Mouse (Mus musculus) stomach, postnatal 0 days (tissue): ENCODE measurements around the gene AI837181. TPM values are rescaled to one million over a fixed set of nuclear protein-coding genes. Genes with fewer than 3 reads are reported as not detected.

Source experiments
- ATAC-seq: fragments of 200-750 bp; cut with Nextera tagmentation; 2 replicates; pipeline ENCODE4 v1.8.0; 2017; ENCODE audit not compliant: low FRiP score, low TSS enrichment
- DNase-seq: peaks from one replicate; pipeline ENCODE4 v3.0.0-alpha.2; 2016; ENCODE audit warnings: low spot score
- H3K27ac ChIP-seq: fragments of 300-500 bp; sonication (generic); replicated peaks from 2 replicates; pipeline ENCODE4 v1.5.1; 2014; ENCODE audit warnings: mild to moderate bottlenecking, control low read depth
- H3K27me3 ChIP-seq: fragments of 300-500 bp; sonication (generic); 2 replicates; pipeline ENCODE4 v1.6.1; 2014; ENCODE audit warnings: low read length; ENCODE audit not compliant: control insufficient read depth, insufficient read depth
- H3K36me3 ChIP-seq: fragments of 300-500 bp; sonication (generic); 2 replicates; pipeline ENCODE4 v1.6.1; 2014; ENCODE audit warnings: low read length, mixed read lengths; ENCODE audit not compliant: control insufficient read depth, insufficient read depth
- H3K4me1 ChIP-seq: fragments of 300-500 bp; sonication (generic); replicated peaks from 2 replicates; pipeline ENCODE4 v1.6.1; 2014; ENCODE audit warnings: antibody characterized with exemption; ENCODE audit not compliant: control insufficient read depth, insufficient read depth
- H3K4me2 ChIP-seq: fragments of 300-500 bp; sonication (generic); replicated peaks from 2 replicates; pipeline ENCODE4 v1.6.1; 2014; ENCODE audit warnings: low read depth, mild to moderate bottlenecking, control low read depth, moderate library complexity
- H3K4me3 ChIP-seq: fragments of 300-500 bp; sonication (generic); 2 replicates; pipeline ENCODE4 v1.5.1; 2014; ENCODE audit warnings: low read depth, low read length, control low read depth
- H3K9ac ChIP-seq: fragments of 300-500 bp; sonication (generic); 2 replicates; pipeline ENCODE4 v1.6.1; 2014; ENCODE audit warnings: mild to moderate bottlenecking, low read length, control low read depth, mixed read lengths
- H3K9me3 ChIP-seq: fragments of 300-500 bp; sonication (generic); 2 replicates; pipeline ENCODE4 v1.6.1; 2016; ENCODE audit warnings: low read length; ENCODE audit not compliant: control insufficient read depth
- CTCF ChIP-seq: IDR thresholded peaks from 2 replicates; pipeline ENCODE4 v1.5.1; 2016; ENCODE audit warnings: antibody characterized with exemption, low read depth, mild to moderate bottlenecking, moderate library complexity
- EP300 ChIP-seq: optimal IDR thresholded peaks from 2 replicates; pipeline ENCODE3; 2016; ENCODE audit warnings: antibody characterized with exemption
- WGBS: fragments of 180-500 bp; shearing (Covaris S2); extraction: QIAGEN DNeasy Blood & Tissue Kit; methylation state at CpG from one replicate; pipeline ENCODE4 v1.1.7; 2014; 5-methylcytosine and 5-hydroxymethylcytosine counted together
- polyA plus RNA-seq: library from polyadenylated mRNA; unstranded; fragments of >200 nt; fragmentation: Nextera tagmentation; extraction: Ambion mirVana; gene quantifications from 2 replicates; pipeline ENCODE4 v1.2.1, GENCODE M21; 2015

AI837181 gene
- polyA plus RNA-seq, 1 experiment from 2014 or later: 36.5 TPM

DNA sequence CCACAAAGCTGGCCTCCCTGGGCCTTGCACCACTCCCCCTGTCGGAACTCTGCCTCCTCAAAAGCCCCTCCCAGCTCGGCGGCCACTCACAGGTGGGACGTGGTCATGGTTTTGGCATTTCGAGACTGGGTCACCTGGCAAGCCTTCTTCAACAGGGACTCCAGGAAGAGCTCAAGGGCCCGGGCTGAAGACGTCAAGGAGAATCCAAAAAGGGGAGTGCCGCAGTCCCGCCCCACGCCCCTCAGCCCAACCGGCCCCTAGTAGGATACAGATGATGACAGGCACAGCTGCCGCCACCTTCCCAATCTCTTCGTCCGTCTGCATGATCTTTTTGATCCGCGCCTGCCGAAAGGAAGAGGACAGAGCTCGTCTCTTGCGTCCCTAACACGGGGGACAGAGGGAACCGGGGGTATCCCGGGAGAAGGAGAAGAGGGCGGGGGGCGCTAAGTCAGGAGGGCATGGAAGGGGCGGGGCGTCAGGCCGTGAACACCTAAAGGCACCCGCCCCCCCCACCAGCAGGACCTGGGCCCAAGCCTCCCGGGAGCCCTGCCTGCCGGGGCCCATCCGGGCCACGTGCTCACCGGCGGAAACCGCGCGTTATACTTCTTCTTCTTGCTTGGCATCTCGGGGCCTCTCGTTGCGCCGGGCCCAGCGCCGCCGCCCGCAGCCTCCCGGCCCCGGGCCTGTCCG is 707 bp upstream of the AI837181 start:
- Histone ChIP-seq H3K9me3 (no peaks in the 10 kb centered on the region), H3K4me2 (peak overlapping the region; percentile 76), H3K27me3 (no peaks in the 10 kb centered on the region), H3K27ac (peak overlapping the region; percentile 94), H3K4me3 (peak overlapping the region; percentile 87), H3K36me3 (peaks cover 3% of the 10 kb centered on the region), H3K9ac (peak overlapping the region; percentile 85), H3K4me1 (peaks cover 10% of the 10 kb centered on the region)
- 0% methylated on average over 37 of the region's 48 CpGs for WGBS
- TF ChIP-seq EP300: no peak
- peak; percentile 51 for TF ChIP-seq CTCF
- DNase-seq (peak; percentile 83), ATAC-seq (peak; percentile 58)

- TF ChIP-seq CTCF: no peak
- no peak for TF ChIP-seq EP300
- peak overlapping the region; percentile 86 for H3K27ac ChIP-seq
- DNase-seq (peak; percentile 25), ATAC-seq (no peak)
- H3K36me3 ChIP-seq: peaks cover 3% of the 10 kb centered on the region
- H3K9me3 ChIP-seq: no peaks in the 10 kb centered on the region
- peak overlapping the region; percentile 87 for H3K4me3 ChIP-seq
- no peaks in the 10 kb centered on the region for H3K27me3 ChIP-seq
- peak overlapping the region; percentile 93 for H3K9ac ChIP-seq
- peaks cover 10% of the 10 kb centered on the region for H3K4me1 ChIP-seq
- 80% methylated on average over 18 of the region's 18 CpGs for WGBS
- peak overlapping the region; percentile 73 for H3K4me2 ChIP-seq
Measured at GRCm38 (mm10) chr19:5425906-5426565, 1.1 kb downstream of the AI837181 start.

- H3K36me3 ChIP-seq: peaks cover 3% of the 10 kb centered on the region
- no peaks in the 10 kb centered on the region for H3K9me3 ChIP-seq
- no peak overlapping the region; the same call in 1 of the 2 replicates for H3K4me2 ChIP-seq
- H3K4me3 ChIP-seq: no peak overlapping the region
- H3K27ac ChIP-seq: no peak overlapping the region
- no peak for TF ChIP-seq CTCF
- TF ChIP-seq EP300: no peak
- ATAC-seq: no peak
- no peak overlapping the region for H3K9ac ChIP-seq
- no peaks in the 10 kb centered on the region for H3K27me3 ChIP-seq
- peaks cover 10% of the 10 kb centered on the region for H3K4me1 ChIP-seq
- no peak for DNase-seq
- WGBS: 86% methylated on average over 13 of the region's 13 CpGs
Measured at GRCm38 (mm10) chr19:5426640-5427290, 1.8 kb downstream of the AI837181 start.

- Histone ChIP-seq H3K4me3 (no peak overlapping the region), H3K27me3 (no peaks in the 10 kb centered on the region), H3K4me2 (no peak overlapping the region), H3K36me3 (no peaks in the 10 kb centered on the region; the same call in 1 of the 2 replicates), H3K4me1 (peaks cover 10% of the 10 kb centered on the region), H3K9ac (no peak overlapping the region), H3K9me3 (no peaks in the 10 kb centered on the region), H3K27ac (0 out of 2 replicates have a peak overlapping the region, but pooled peaks have one; percentile 35)
- DNase-seq (peak; percentile 45), ATAC-seq (no peak)
- no peak for TF ChIP-seq EP300
- peak; percentile 73 for TF ChIP-seq CTCF
- WGBS: 65% methylated on average over 2 of the region's 2 CpGs
Measured at GRCm38 (mm10) chr19:5428083-5428482, 3.1 kb downstream of the AI837181 start.

DNA sequence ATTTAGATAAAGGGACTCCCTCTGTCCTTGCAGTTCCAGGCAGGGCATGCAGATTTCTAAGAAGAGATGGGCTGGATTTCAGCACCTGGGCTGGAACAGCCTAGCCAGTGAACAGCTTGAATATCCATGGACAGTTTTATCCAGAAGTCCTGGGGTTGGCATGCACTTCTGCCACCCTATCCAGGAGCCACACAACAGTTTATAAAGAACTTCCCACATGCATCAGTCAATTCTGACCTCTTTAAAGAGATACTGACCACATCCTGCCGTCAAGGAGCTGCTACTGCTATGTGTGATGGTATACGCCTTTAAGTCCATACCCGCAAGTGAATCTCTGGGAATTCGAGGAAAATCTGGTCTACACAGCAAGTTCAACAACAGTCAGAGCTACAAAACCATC is 4.3 kb downstream of the AI837181 start:
- TF ChIP-seq CTCF (no peak), EP300 (no peak)
- H3K9ac ChIP-seq: no peak overlapping the region
- H3K4me2 ChIP-seq: no peak overlapping the region
- H3K4me1 ChIP-seq: peaks cover 9% of the 10 kb centered on the region
- H3K27me3 ChIP-seq: no peaks in the 10 kb centered on the region
- no peaks in the 10 kb centered on the region for H3K36me3 ChIP-seq
- DNase-seq (no peak), ATAC-seq (no peak)
- 76% methylated on average over 4 of the region's 4 CpGs for WGBS
- H3K9me3 ChIP-seq: no peaks in the 10 kb centered on the region
- H3K4me3 ChIP-seq: no peak overlapping the region
- peak overlapping the region; percentile 25; the same call in 1 of the 2 replicates for H3K27ac ChIP-seq
